Mouse (Mus musculus): ENCODE results near the gene Rerg. TPM values are rescaled to one million over a fixed set of nuclear protein-coding genes. Genes with fewer than 3 reads are reported as not detected.

Rerg gene
- polyA plus RNA-seq (2015; fragmentation: Nextera tagmentation; extraction: Ambion mirVana) = 10.7 and 11.1 TPM in 2 replicates

DNA sequence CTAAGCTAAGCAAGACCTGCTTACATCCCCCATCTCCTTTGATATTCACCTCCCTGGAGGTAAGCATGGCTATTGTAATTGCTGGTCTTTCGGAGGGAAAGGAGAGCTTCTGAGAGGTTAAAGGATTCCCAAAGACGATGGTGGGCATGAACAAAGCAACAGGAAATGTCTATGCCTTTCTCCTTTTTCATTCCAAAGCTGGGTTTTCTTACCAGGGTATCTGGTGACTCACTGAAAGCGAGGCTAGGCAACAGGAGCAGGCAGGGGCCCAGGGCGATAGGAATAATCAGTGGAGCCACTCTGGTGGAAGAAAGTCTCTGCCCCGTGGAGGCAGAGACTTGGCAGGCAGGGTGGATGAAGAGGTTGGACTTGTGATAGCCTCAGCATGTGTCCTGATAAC is at the start of gene Rerg:
Rerg (minus strand) TSS at position 272 of the 400 bp plus-strand sequence.

Other genes with a start within 250 kb of the Rerg start
- gene Erp27, start 248.3 kb downstream of the Rerg start, polyA plus RNA-seq (2015; fragmentation: Nextera tagmentation; extraction: Ambion mirVana) = 0.50 and 0.55 TPM in 2 replicates
- not detected in 2 replicates for gene Pde6h, start 246.7 kb downstream of the Rerg start, polyA plus RNA-seq (2015; fragmentation: Nextera tagmentation; extraction: Ambion mirVana)
- gene Arhgdib, start 228.6 kb downstream of the Rerg start, polyA plus RNA-seq (2015; fragmentation: Nextera tagmentation; extraction: Ambion mirVana) = 47.1 and 65.8 TPM in 2 replicates
- gene Ptpro, start 81.8 kb upstream of the Rerg start, polyA plus RNA-seq (2015; fragmentation: Nextera tagmentation; extraction: Ambion mirVana) = 1.2 and 1.6 TPM in 2 replicates